Mouse (Mus musculus) urinary bladder, postnatal 25 days (tissue): Measurements from ENCODE around the gene Stoml2.
"Not testable (repeated sequence)": the region's sequence is repeated elsewhere in the genome, so short reads cannot be mapped to it uniquely, and the experiment has no call there.

Source experiments
- DNase-seq: peaks from one replicate; pipeline ENCODE4 v3.0.0; 2022; ENCODE audit warnings: low spot score

Stoml2 gene

GRCm38 (mm10) chr4:43001272-43001671 lies 30.2 kb downstream of the Stoml2 start:
- DNase-seq: no peak

- DNase-seq: peak; percentile 95
Measured at GRCm38 (mm10) chr4:43000141-43000986, 31.1 kb downstream of the Stoml2 start, which contains the start of gene Vcp. TSS of gene Vcp (minus strand) at chr4:43000507.

GRCm38 (mm10) chr4:42999451-43000140 lies 31.9 kb downstream of the Stoml2 start:
- DNase-seq: peak; percentile 70

- DNase-seq: no peak
Measured at GRCm38 (mm10) chr4:42998022-42998421, 33.5 kb downstream of the Stoml2 start.

GRCm38 (mm10) chr4:42988296-42988695 lies 43.2 kb downstream of the Stoml2 start:
- no peak for DNase-seq

GRCm38 (mm10) chr4:42980467-42980866 lies 51.0 kb downstream of the Stoml2 start:
- DNase-seq: not testable (repeated sequence)

- DNase-seq: no peak
Measured at GRCm38 (mm10) chr4:42978062-42978461, 53.4 kb downstream of the Stoml2 start.
